Mouse (Mus musculus) small intestine, adult 2 months (tissue): ENCODE measurements around the gene Epas1. TPM values are rescaled to one million over a fixed set of nuclear protein-coding genes. Genes with fewer than 3 reads are reported as not detected.

ENCODE experiments used
- H3K27ac ChIP-seq: fragments of 200-500 bp; 2 replicates; pipeline ENCODE4 v1.5.1; 2012; ENCODE audit warnings: low read depth, low read length, control low read depth, inconsistent platforms; ENCODE audit not compliant: insufficient read depth
- H3K27me3 ChIP-seq: fragments of 200-500 bp; 2 replicates; pipeline ENCODE4 v1.6.1; 2012; ENCODE audit warnings: mild to moderate bottlenecking, moderate library complexity, low read length, inconsistent platforms; ENCODE audit not compliant: control insufficient read depth, insufficient read depth
- H3K36me3 ChIP-seq: fragments of 200-500 bp; 2 replicates; pipeline ENCODE4 v1.6.1; 2012; ENCODE audit warnings: mild to moderate bottlenecking, low read length, control low read depth, inconsistent platforms; ENCODE audit not compliant: control insufficient read depth, insufficient read depth
- H3K4me1 ChIP-seq: fragments of 200-500 bp; 2 replicates; pipeline ENCODE4 v1.6.1; 2012; ENCODE audit warnings: low read length, inconsistent platforms, mixed read lengths; ENCODE audit not compliant: control insufficient read depth, insufficient read depth, insufficient read length
- H3K4me3 ChIP-seq: fragments of 200-500 bp; 2 replicates; pipeline ENCODE4 v1.5.1; 2012; ENCODE audit warnings: low read depth, mild to moderate bottlenecking, control low read depth, inconsistent platforms, low read length, moderate library complexity
- CTCF ChIP-seq: fragments of 200-500 bp; IDR thresholded peaks from 2 replicates; pipeline ENCODE4 v1.5.1; 2012; ENCODE audit warnings: low read depth, mild to moderate bottlenecking, control low read depth, inconsistent platforms, low read length, moderate library complexity, mixed read lengths; ENCODE audit not compliant: insufficient replicate concordance, insufficient read length; ENCODE audit errors: extremely low read depth
- POLR2A ChIP-seq: fragments of 200-500 bp; IDR thresholded peaks from 2 replicates; pipeline ENCODE4 v1.6.1; 2012; ENCODE audit warnings: low read depth, mild to moderate bottlenecking, control low read depth, inconsistent platforms, low read length, moderate library complexity
- WGBS: fragments of 180-500 bp; shearing (Covaris S2); methylation state at CpG from one replicate; pipeline ENCODE4 v1.1.7; 2018; 5-methylcytosine and 5-hydroxymethylcytosine counted together
- polyA plus RNA-seq: library from polyadenylated mRNA; depleted of rRNA; stranded (reverse); fragments of >200 nt; gene quantifications from 2 replicates; pipeline ENCODE4 v1.2.3, GENCODE M21; 2012

Epas1 gene
- polyA plus RNA-seq, 1 experiment = 52.0 TPM

- no peaks in the 10 kb centered on the region for H3K27me3 ChIP-seq
- no peaks in the 10 kb centered on the region for H3K36me3 ChIP-seq
- no peaks in the 10 kb centered on the region; the same call in 1 of the 2 replicates for H3K4me1 ChIP-seq
- H3K4me3 ChIP-seq = no peak overlapping the region
- H3K27ac ChIP-seq = no peak overlapping the region
- WGBS = 72% methylated on average over 8 of the region's 8 CpGs
- TF ChIP-seq CTCF (no peak), POLR2A (no peak)
These were observed 28.6 kb upstream of the Epas1 start for GRCm38 (mm10) chr17:86724786-86725415.

- 73% methylated on average over 7 of the region's 7 CpGs for WGBS
- no peak for TF ChIP-seq CTCF
These were observed 27.0 kb upstream of the Epas1 start for GRCm38 (mm10) chr17:86726480-86726879.

GRCm38 (mm10) chr17:86727031-86727430, 26.5 kb upstream of the Epas1 start:
- Histone ChIP-seq H3K27ac (peak overlapping the region; percentile 15; the same call in 1 of the 2 replicates), H3K27me3 (no peaks in the 10 kb centered on the region), H3K36me3 (no peaks in the 10 kb centered on the region), H3K4me1 (peaks cover 2% of the 10 kb centered on the region; the same call in 1 of the 2 replicates), H3K4me3 (no peak overlapping the region)
- no peak for TF ChIP-seq POLR2A
- no peak for TF ChIP-seq CTCF
- 41% methylated on average over 7 of the region's 7 CpGs for WGBS

More at GRCm38 (mm10) chr17:86726480-86726879, 27.0 kb upstream of the Epas1 start:
- no peaks in the 10 kb centered on the region for H3K27me3 ChIP-seq
- H3K4me3 ChIP-seq = no peak overlapping the region
- no peak overlapping the region for H3K27ac ChIP-seq
- no peaks in the 10 kb centered on the region for H3K36me3 ChIP-seq
- no peaks in the 10 kb centered on the region; the same call in 1 of the 2 replicates for H3K4me1 ChIP-seq

- Histone ChIP-seq H3K27me3 (no peaks in the 10 kb centered on the region), H3K27ac (no peak overlapping the region), H3K36me3 (no peaks in the 10 kb centered on the region), H3K4me1 (peaks cover 6% of the 10 kb centered on the region; the same call in 1 of the 2 replicates), H3K4me3 (no peak overlapping the region)
- WGBS = 86% methylated on average over 6 of the region's 6 CpGs
- TF ChIP-seq CTCF (no peak), POLR2A (no peak)
These were observed 22.2 kb upstream of the Epas1 start for GRCm38 (mm10) chr17:86731273-86731672.

GRCm38 (mm10) chr17:86732024-86732423, 21.5 kb upstream of the Epas1 start:
- H3K27ac ChIP-seq = no peak overlapping the region
- no peaks in the 10 kb centered on the region for H3K36me3 ChIP-seq
- peak overlapping the region; percentile 23; the same call in 1 of the 2 replicates for H3K4me3 ChIP-seq
- no peaks in the 10 kb centered on the region for H3K27me3 ChIP-seq
- peaks cover 6% of the 10 kb centered on the region; the same call in 1 of the 2 replicates for H3K4me1 ChIP-seq
- TF ChIP-seq CTCF = no peak
- TF ChIP-seq POLR2A = no peak
- WGBS = 3% methylated on average over 11 of the region's 11 CpGs

GRCm38 (mm10) chr17:86732522-86732921, 21.0 kb upstream of the Epas1 start:
- H3K27me3 ChIP-seq = no peaks in the 10 kb centered on the region
- TF ChIP-seq CTCF = no peak
- H3K4me1 ChIP-seq = peaks cover 6% of the 10 kb centered on the region; the same call in 1 of the 2 replicates
- H3K4me3 ChIP-seq = no peak overlapping the region
- 68% methylated on average over 1 of the region's 1 CpGs for WGBS
- H3K36me3 ChIP-seq = no peaks in the 10 kb centered on the region
- no peak overlapping the region for H3K27ac ChIP-seq

- Histone ChIP-seq H3K4me3 (no peak overlapping the region), H3K4me1 (peaks cover 6% of the 10 kb centered on the region; the same call in 1 of the 2 replicates), H3K27me3 (no peaks in the 10 kb centered on the region), H3K36me3 (no peaks in the 10 kb centered on the region), H3K27ac (no peak overlapping the region)
- 80% methylated on average over 4 of the region's 4 CpGs for WGBS
- TF ChIP-seq POLR2A (no peak), CTCF (no peak)
These were observed 19.9 kb upstream of the Epas1 start for GRCm38 (mm10) chr17:86733644-86734043.
